Mouse (Mus musculus): ENCODE data around the gene Gm17018. TPM values are rescaled to one million over a fixed set of nuclear protein-coding genes. Genes with fewer than 3 reads are reported as not detected.
A peak's percentile ranks its signal among the peaks of the same experiment; 100 is the strongest.
"Not testable (repeated sequence)": the region's sequence is repeated elsewhere in the genome, so short reads cannot be mapped to it uniquely, and the experiment has no call there.

The Gm17018 gene
- polyA plus RNA-seq, 1 experiment, result 22.4 TPM

- Histone ChIP-seq H3K9ac (ENCODE audit: low read depth, poor library complexity, severe bottlenecking) (no peak overlapping the region), H3K4me3 (ENCODE audit: low read depth, low read length) (peak overlapping the region; percentile 48), H3K27me3 (ENCODE audit: control insufficient read depth, insufficient read depth, low read length, poor library complexity, severe bottlenecking) (no peaks in the 10 kb centered on the region), H3K36me3 (ENCODE audit: control insufficient read depth, insufficient read depth, low read length, poor library complexity, severe bottlenecking) (no peaks in the 10 kb centered on the region), H3K4me1 (ENCODE audit: control insufficient read depth, insufficient read depth, low read length) (peaks cover 2% of the 10 kb centered on the region), H3K27ac (ENCODE audit: insufficient read depth, low read length) (no peak overlapping the region), H3K9me3 (replicated peaks; ENCODE audit: control insufficient read depth, insufficient read depth, low read length, poor library complexity, severe bottlenecking) (no peaks in the 10 kb centered on the region)
- TF ChIP-seq EP300 (IDR thresholded peaks at IDR 0.05; ENCODE audit: insufficient read depth, low read depth, low read length), result no peak
Observed at GRCm38 (mm10) chr19:45544152-45544924, 16.1 kb upstream of the Gm17018 start.

- Histone ChIP-seq H3K36me3 (ENCODE audit: control insufficient read depth, insufficient read depth, low read length, poor library complexity, severe bottlenecking) (no peaks in the 10 kb centered on the region), H3K4me1 (ENCODE audit: control insufficient read depth, insufficient read depth, low read length) (peaks cover 2% of the 10 kb centered on the region), H3K9me3 (replicated peaks; ENCODE audit: control insufficient read depth, insufficient read depth, low read length, poor library complexity, severe bottlenecking) (no peaks in the 10 kb centered on the region), H3K27me3 (ENCODE audit: control insufficient read depth, insufficient read depth, low read length, poor library complexity, severe bottlenecking) (no peaks in the 10 kb centered on the region), H3K9ac (ENCODE audit: low read depth, poor library complexity, severe bottlenecking) (no peak overlapping the region), H3K4me3 (ENCODE audit: low read depth, low read length) (peak overlapping the region; percentile 48), H3K27ac (ENCODE audit: insufficient read depth, low read length) (no peak overlapping the region)
- TF ChIP-seq CTCF (IDR thresholded peaks at IDR 0.05; ENCODE audit: low read depth, low read length), result peak; percentile 69
- no peak for TF ChIP-seq POLR2A (IDR thresholded peaks at IDR 0.05; ENCODE audit: insufficient read depth, low read length)
Observed at GRCm38 (mm10) chr19:45544925-45545321, 15.5 kb upstream of the Gm17018 start.

- not testable (repeated sequence) for H3K9ac ChIP-seq (ENCODE audit: low read depth, poor library complexity, severe bottlenecking); H3K27me3 ChIP-seq (ENCODE audit: control insufficient read depth, insufficient read depth, low read length, poor library complexity, severe bottlenecking); H3K36me3 ChIP-seq (ENCODE audit: control insufficient read depth, insufficient read depth, low read length, poor library complexity, severe bottlenecking); H3K4me3 ChIP-seq (ENCODE audit: low read depth, low read length); H3K27ac ChIP-seq (ENCODE audit: insufficient read depth, low read length); H3K9me3 ChIP-seq (replicated peaks; ENCODE audit: control insufficient read depth, insufficient read depth, low read length, poor library complexity, severe bottlenecking); H3K4me1 ChIP-seq (ENCODE audit: control insufficient read depth, insufficient read depth, low read length)
Observed at GRCm38 (mm10) chr19:45548196-45548595, 12.2 kb upstream of the Gm17018 start.

- Histone ChIP-seq H3K27ac (ENCODE audit: insufficient read depth, low read length) (no peak overlapping the region), H3K27me3 (ENCODE audit: control insufficient read depth, insufficient read depth, low read length, poor library complexity, severe bottlenecking) (no peaks in the 10 kb centered on the region), H3K4me3 (ENCODE audit: low read depth, low read length) (peak overlapping the region; percentile 11), H3K9ac (ENCODE audit: low read depth, poor library complexity, severe bottlenecking) (peak overlapping the region; percentile 27; the same call in 1 of the 2 replicates), H3K9me3 (replicated peaks; ENCODE audit: control insufficient read depth, insufficient read depth, low read length, poor library complexity, severe bottlenecking) (no peaks in the 10 kb centered on the region), H3K4me1 (ENCODE audit: control insufficient read depth, insufficient read depth, low read length) (peaks cover 2% of the 10 kb centered on the region), H3K36me3 (ENCODE audit: control insufficient read depth, insufficient read depth, low read length, poor library complexity, severe bottlenecking) (peaks cover 4% of the 10 kb centered on the region; the same call in 1 of the 2 replicates)
- TF ChIP-seq CTCF (IDR thresholded peaks at IDR 0.05; ENCODE audit: low read depth, low read length) (no peak), POLR2A (IDR thresholded peaks at IDR 0.05; ENCODE audit: insufficient read depth, low read length) (no peak), EP300 (IDR thresholded peaks at IDR 0.05; ENCODE audit: insufficient read depth, low read depth, low read length) (no peak)
Observed at GRCm38 (mm10) chr19:45549128-45549915, 11.1 kb upstream of the Gm17018 start.

- TF ChIP-seq EP300 (IDR thresholded peaks at IDR 0.05; ENCODE audit: insufficient read depth, low read depth, low read length) (no peak), POLR2A (IDR thresholded peaks at IDR 0.05; ENCODE audit: insufficient read depth, low read length) (no peak), CTCF (IDR thresholded peaks at IDR 0.05; ENCODE audit: low read depth, low read length) (no peak)
- Histone ChIP-seq H3K27me3 (ENCODE audit: control insufficient read depth, insufficient read depth, low read length, poor library complexity, severe bottlenecking) (no peaks in the 10 kb centered on the region), H3K4me3 (ENCODE audit: low read depth, low read length) (no peak overlapping the region), H3K27ac (ENCODE audit: insufficient read depth, low read length) (no peak overlapping the region), H3K9me3 (replicated peaks; ENCODE audit: control insufficient read depth, insufficient read depth, low read length, poor library complexity, severe bottlenecking) (no peaks in the 10 kb centered on the region), H3K4me1 (ENCODE audit: control insufficient read depth, insufficient read depth, low read length) (peaks cover 2% of the 10 kb centered on the region), H3K9ac (ENCODE audit: low read depth, poor library complexity, severe bottlenecking) (no peak overlapping the region), H3K36me3 (ENCODE audit: control insufficient read depth, insufficient read depth, low read length, poor library complexity, severe bottlenecking) (peaks cover 9% of the 10 kb centered on the region; the same call in 1 of the 2 replicates)
Observed at GRCm38 (mm10) chr19:45549948-45550347, 10.5 kb upstream of the Gm17018 start.

GRCm38 (mm10) chr19:45552187-45552586, 8.2 kb upstream of the Gm17018 start:
- H3K4me1 ChIP-seq (ENCODE audit: control insufficient read depth, insufficient read depth, low read length), result peaks cover 2% of the 10 kb centered on the region
- no peaks in the 10 kb centered on the region for H3K9me3 ChIP-seq (replicated peaks; ENCODE audit: control insufficient read depth, insufficient read depth, low read length, poor library complexity, severe bottlenecking)
- no peak overlapping the region for H3K4me3 ChIP-seq (ENCODE audit: low read depth, low read length)
- no peak overlapping the region for H3K9ac ChIP-seq (ENCODE audit: low read depth, poor library complexity, severe bottlenecking)
- H3K36me3 ChIP-seq (ENCODE audit: control insufficient read depth, insufficient read depth, low read length, poor library complexity, severe bottlenecking), result peaks cover 10% of the 10 kb centered on the region; the same call in 1 of the 2 replicates
- H3K27ac ChIP-seq (ENCODE audit: insufficient read depth, low read length), result no peak overlapping the region
- H3K27me3 ChIP-seq (ENCODE audit: control insufficient read depth, insufficient read depth, low read length, poor library complexity, severe bottlenecking), result no peaks in the 10 kb centered on the region
- TF ChIP-seq EP300 (IDR thresholded peaks at IDR 0.05; ENCODE audit: insufficient read depth, low read depth, low read length) (no peak), CTCF (IDR thresholded peaks at IDR 0.05; ENCODE audit: low read depth, low read length) (no peak), POLR2A (IDR thresholded peaks at IDR 0.05; ENCODE audit: insufficient read depth, low read length) (no peak)
